Mouse (Mus musculus) lung, embryonic 15.5 days (tissue): ENCODE data around the gene Thap11. TPM values are rescaled to one million over a fixed set of nuclear protein-coding genes. Genes with fewer than 3 reads are reported as not detected.

Experiments
- ATAC-seq: fragments of 200-750 bp; cut with Nextera tagmentation; 2 replicates; pipeline ENCODE4 v1.8.0; 2017; ENCODE audit warnings: moderate number of reproducible peaks, borderline replicate concordance; ENCODE audit not compliant: low FRiP score, low TSS enrichment; ENCODE audit errors: extremely low read depth
- H3K27ac ChIP-seq: fragments of 300-500 bp; sonication (generic); 2 replicates; pipeline ENCODE4 v1.5.1; 2015; ENCODE audit warnings: moderate library complexity, mild to moderate bottlenecking, inconsistent platforms
- H3K27me3 ChIP-seq: fragments of 300-500 bp; sonication (generic); 2 replicates; pipeline ENCODE4 v1.6.1; 2015; ENCODE audit warnings: inconsistent platforms
- H3K36me3 ChIP-seq: fragments of 300-500 bp; sonication (generic); 2 replicates; pipeline ENCODE4 v1.6.1; 2015; ENCODE audit warnings: inconsistent platforms
- H3K4me1 ChIP-seq: fragments of 300-500 bp; sonication (generic); 2 replicates; pipeline ENCODE4 v1.6.1; 2015; ENCODE audit warnings: inconsistent platforms
- H3K4me2 ChIP-seq: fragments of 300-500 bp; sonication (generic); 2 replicates; pipeline ENCODE4 v1.6.1; 2015; ENCODE audit warnings: inconsistent platforms, mild to moderate bottlenecking, moderate library complexity
- H3K4me3 ChIP-seq: fragments of 300-500 bp; sonication (generic); 2 replicates; pipeline ENCODE4 v1.5.1; 2015; ENCODE audit warnings: mild to moderate bottlenecking, inconsistent platforms
- H3K9ac ChIP-seq: fragments of 300-500 bp; sonication (generic); 2 replicates; pipeline ENCODE4 v1.6.1; 2015; ENCODE audit warnings: inconsistent platforms
- H3K9me3 ChIP-seq: fragments of 300-500 bp; sonication (generic); 2 replicates; pipeline ENCODE4 v1.6.1; 2016; ENCODE audit warnings: inconsistent platforms
- WGBS: fragments of 180-500 bp; shearing (Covaris S2); methylation state at CpG from one replicate; pipeline ENCODE4 v1.1.7; 2015; 5-methylcytosine and 5-hydroxymethylcytosine counted together
- polyA plus RNA-seq: library from polyadenylated mRNA; unstranded; fragments of >200 nt; fragmentation: Nextera tagmentation; extraction: Ambion mirVana; gene quantifications from 2 replicates; pipeline ENCODE4 v1.2.1, GENCODE M21; 2015

Gene Thap11
- polyA plus RNA-seq = 67.9 and 68.2 TPM in 2 replicates

DNA sequence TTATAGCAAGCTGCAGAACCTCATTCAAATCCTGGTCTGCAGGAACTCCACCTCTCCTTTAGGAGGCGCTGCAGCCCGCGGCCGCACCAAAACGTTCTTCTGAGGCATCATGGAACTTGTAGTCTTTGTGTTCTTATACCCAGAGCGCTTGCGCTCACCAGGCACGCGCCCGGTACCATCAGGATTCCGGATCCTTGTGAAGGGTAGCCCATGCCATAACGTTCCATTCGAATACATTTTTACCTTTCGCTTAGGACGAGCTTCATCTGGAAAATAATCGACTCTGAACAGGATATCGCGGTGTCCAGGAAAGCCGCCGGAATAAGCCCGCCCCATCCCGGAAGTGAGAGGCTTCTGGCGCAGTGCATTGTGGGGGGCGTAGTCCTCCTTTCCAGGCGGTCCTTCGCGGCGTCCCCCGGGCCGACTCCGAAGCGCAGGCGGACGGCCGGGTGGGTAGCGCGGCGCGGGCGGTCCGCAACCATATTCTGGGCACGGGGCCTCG is at the start of gene Thap11:
Thap11 (plus strand) TSS at position 418 of the 502 bp plus-strand sequence.
- Histone ChIP-seq H3K4me2 (peak within 1 kb of the TSS; percentile 92), H3K4me3 (peak within 1 kb of the TSS; percentile 94), H3K27me3 (no peaks in the 10 kb centered on the region), H3K9me3 (no peaks in the 10 kb centered on the region), H3K36me3 (no peaks in the 10 kb centered on the region), H3K4me1 (peaks cover 49% of the 10 kb centered on the region), H3K9ac (peak within 1 kb of the TSS; percentile 86), H3K27ac (peak within 1 kb of the TSS; percentile 73)
- WGBS = under 1% methylated on average over 43 of the region's 43 CpGs
- peak; percentile 91 for ATAC-seq

DNA sequence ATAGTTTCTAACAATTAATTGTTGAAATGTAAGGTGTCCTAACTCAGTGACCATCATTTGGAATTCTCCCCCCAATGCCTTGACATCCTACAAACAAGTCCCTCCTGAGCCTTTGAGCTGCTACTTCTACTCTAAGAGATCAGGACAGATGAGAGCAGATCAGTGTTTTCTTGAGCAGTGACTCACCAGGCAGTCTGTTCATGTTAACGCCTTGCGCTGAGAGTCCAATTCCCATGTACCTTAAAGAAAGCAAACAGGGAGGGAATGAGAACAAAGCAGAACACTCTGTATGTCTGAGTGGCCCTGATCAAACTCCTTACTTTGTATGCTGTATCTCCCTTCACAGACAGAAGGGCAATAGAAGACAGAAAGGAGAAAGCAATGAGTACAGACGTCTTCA is 49.6 kb upstream of the Thap11 start:
- peaks cover 10% of the 10 kb centered on the region for H3K36me3 ChIP-seq
- peaks cover 16% of the 10 kb centered on the region for H3K4me1 ChIP-seq
- no peak overlapping the region for H3K4me3 ChIP-seq
- no peak overlapping the region for H3K9ac ChIP-seq
- no peak overlapping the region for H3K27ac ChIP-seq
- WGBS = 68% methylated on average over 3 of the region's 3 CpGs
- no peaks in the 10 kb centered on the region for H3K9me3 ChIP-seq
- H3K27me3 ChIP-seq = no peaks in the 10 kb centered on the region
- no peak overlapping the region for H3K4me2 ChIP-seq
- no peak for ATAC-seq

DNA sequence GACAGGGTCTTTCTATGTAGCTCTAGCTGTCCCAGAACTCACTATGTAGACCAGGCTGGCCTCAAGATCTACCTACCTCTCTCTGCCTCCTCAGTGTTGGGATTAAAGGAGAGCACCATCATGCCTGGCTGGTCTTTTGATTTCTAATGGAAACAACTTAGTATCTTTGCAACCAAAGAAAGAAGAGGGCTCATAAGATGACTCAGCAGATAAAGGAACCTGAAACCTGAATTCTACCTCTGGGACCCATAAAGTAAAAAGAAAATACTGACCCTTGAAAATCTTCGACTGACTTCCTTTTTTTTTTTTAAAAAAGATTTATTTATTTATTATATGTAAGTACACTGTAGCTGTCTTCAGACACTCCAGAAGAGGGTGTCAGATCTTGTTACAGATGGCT is 49.0 kb upstream of the Thap11 start:
- no peak overlapping the region for H3K27ac ChIP-seq
- ATAC-seq = no peak
- H3K36me3 ChIP-seq = peaks cover 10% of the 10 kb centered on the region

DNA sequence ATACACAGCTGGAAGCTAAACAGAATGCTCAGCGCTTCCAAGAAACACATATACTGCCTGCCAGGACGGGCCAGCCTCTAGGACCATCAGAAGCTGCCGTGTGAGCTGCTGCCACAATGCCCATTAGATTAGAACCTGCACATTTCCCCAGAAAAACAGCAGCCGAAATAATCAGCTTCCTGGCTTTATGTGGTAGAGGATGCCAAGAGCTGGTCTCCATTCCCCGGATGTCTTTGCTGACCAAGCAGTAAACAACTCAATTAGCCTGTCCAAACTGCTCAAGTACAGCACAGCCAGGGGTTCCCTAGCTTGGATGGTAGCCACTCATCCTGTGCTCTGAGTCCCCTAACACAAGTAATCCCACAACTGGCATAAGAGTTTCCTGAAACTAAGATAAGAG is 47.2 kb upstream of the Thap11 start:
- H3K36me3 ChIP-seq = peaks cover 17% of the 10 kb centered on the region
- H3K9ac ChIP-seq = no peak overlapping the region
- H3K4me2 ChIP-seq = no peak overlapping the region
- WGBS = 68% methylated on average over 5 of the region's 5 CpGs
- H3K27me3 ChIP-seq = no peaks in the 10 kb centered on the region
- no peak overlapping the region for H3K4me3 ChIP-seq
- H3K9me3 ChIP-seq = no peaks in the 10 kb centered on the region
- no peak for ATAC-seq
- H3K4me1 ChIP-seq = peaks cover 16% of the 10 kb centered on the region
- peak overlapping the region; percentile 25; the same call in 1 of the 2 replicates for H3K27ac ChIP-seq

More for the DNA sequence above, 49.0 kb upstream of the Thap11 start:
- Histone ChIP-seq H3K9ac (no peak overlapping the region), H3K27me3 (no peaks in the 10 kb centered on the region), H3K4me1 (peaks cover 14% of the 10 kb centered on the region), H3K4me3 (no peak overlapping the region), H3K9me3 (no peaks in the 10 kb centered on the region), H3K4me2 (no peak overlapping the region)
- WGBS = 78% methylated on average over 1 of the region's 1 CpGs

DNA sequence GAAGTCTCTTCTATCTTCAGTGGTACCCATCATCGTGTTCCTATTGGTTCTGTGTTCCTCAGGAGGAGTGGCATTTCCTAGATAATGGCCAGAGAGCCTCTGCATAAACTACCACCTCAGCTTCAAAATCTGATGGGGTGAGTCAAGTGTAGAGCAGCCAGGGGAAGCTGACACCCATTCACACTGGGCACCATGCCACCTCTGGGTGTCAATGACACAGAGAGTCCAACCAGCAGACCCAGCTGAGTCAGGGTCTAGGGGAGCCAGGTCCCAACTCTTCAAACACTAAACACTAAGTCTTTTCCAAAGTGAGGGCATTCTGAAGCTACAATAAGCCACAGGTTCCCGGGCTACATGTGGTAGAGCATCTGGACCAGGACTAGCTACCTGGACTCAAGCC is 46.5 kb upstream of the Thap11 start:
- no peak overlapping the region for H3K4me2 ChIP-seq
- H3K9ac ChIP-seq = no peak overlapping the region
- H3K4me3 ChIP-seq = no peak overlapping the region
- peaks cover 16% of the 10 kb centered on the region for H3K4me1 ChIP-seq
- H3K27ac ChIP-seq = no peak overlapping the region
- no peaks in the 10 kb centered on the region for H3K27me3 ChIP-seq
- H3K36me3 ChIP-seq = peaks cover 19% of the 10 kb centered on the region
- ATAC-seq = no peak
- no peaks in the 10 kb centered on the region for H3K9me3 ChIP-seq
- WGBS = 87% methylated on average over 2 of the region's 2 CpGs

DNA sequence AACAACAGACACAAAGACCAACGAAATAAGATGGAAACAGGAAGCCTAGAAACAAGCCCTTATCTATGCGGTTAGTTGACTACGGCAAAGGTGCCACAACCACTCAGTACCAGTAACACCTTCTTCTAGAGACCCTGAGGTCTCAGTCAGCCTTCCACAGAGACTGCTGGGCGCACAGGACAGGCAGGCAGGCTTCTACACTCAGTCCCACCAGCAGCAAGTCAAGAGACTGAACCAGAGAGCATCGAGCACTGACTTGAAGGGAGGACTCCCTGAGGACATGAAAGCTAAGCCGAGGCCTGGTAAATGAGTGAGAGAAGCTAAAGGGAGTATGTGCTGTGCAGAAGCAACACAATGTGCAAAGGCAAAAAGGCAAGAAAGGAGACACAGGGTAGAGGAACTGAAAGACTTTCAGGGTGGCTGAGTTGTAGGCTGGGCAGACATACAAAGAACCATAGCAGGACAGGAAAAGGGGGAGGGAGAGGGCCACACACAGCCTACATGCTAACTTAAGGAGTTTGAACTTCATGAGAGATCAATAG is 44.6 kb upstream of the Thap11 start:
- peaks cover 16% of the 10 kb centered on the region for H3K4me1 ChIP-seq
- H3K4me3 ChIP-seq = no peak overlapping the region
- no peak overlapping the region for H3K27ac ChIP-seq
- H3K36me3 ChIP-seq = peaks cover 11% of the 10 kb centered on the region; the same call in 1 of the 2 replicates
- H3K4me2 ChIP-seq = no peak overlapping the region
- H3K9me3 ChIP-seq = no peaks in the 10 kb centered on the region
- 81% methylated on average over 6 of the region's 6 CpGs for WGBS
- no peaks in the 10 kb centered on the region for H3K27me3 ChIP-seq
- ATAC-seq = no peak
- H3K9ac ChIP-seq = no peak overlapping the region

DNA sequence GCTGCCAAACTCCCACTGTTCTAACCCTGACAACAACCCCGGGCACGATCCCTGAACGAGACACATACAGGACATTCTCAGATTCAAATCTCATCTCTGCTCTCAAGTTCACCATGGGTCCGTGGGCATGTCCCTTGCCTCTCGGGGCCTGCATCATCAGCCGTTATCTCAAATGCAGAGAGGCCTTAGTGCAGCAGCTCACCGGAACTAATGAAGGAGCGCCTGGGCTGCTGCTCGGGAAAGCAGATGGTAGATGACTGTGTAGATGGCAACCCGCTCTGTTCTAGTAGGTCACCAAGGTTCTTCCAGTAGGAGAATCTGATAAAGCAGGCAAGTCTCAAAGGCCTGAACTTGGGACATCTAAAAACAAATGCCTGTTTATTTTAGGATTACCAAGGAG is 43.9 kb upstream of the Thap11 start:
- no peak overlapping the region for H3K4me2 ChIP-seq
- no peak for ATAC-seq
- WGBS = 87% methylated on average over 10 of the region's 10 CpGs

DNA sequence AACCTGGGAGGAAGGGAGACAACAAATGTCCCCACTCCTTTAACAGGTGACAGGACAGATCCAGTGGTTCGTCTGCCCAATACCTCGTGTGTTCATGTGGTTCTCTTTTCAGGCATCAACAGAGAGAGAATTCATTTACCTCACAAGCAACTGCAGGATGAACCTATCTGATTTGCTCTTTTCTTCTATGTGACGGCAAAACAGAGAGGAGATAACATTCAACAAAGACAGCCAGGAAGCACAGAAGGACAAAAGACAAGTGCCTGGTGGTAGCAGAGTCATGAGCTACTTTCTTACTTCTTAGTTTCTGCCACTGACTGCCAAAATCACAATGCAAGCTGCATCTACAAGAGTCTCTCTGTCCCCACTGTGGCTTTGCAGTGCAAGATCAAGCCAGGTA is 43.4 kb upstream of the Thap11 start:
- 78% methylated on average over 3 of the region's 3 CpGs for WGBS
- Histone ChIP-seq H3K36me3 (peaks cover 11% of the 10 kb centered on the region; the same call in 1 of the 2 replicates), H3K4me1 (peaks cover 16% of the 10 kb centered on the region), H3K9ac (no peak overlapping the region), H3K4me2 (no peak overlapping the region), H3K4me3 (no peak overlapping the region), H3K27ac (no peak overlapping the region), H3K9me3 (no peaks in the 10 kb centered on the region), H3K27me3 (no peaks in the 10 kb centered on the region)
- ATAC-seq = no peak

More for the DNA sequence above, 43.9 kb upstream of the Thap11 start:
- Histone ChIP-seq H3K36me3 (peaks cover 11% of the 10 kb centered on the region; the same call in 1 of the 2 replicates), H3K9me3 (no peaks in the 10 kb centered on the region), H3K4me1 (peaks cover 16% of the 10 kb centered on the region), H3K27ac (no peak overlapping the region), H3K9ac (no peak overlapping the region), H3K4me3 (no peak overlapping the region), H3K27me3 (no peaks in the 10 kb centered on the region)

DNA sequence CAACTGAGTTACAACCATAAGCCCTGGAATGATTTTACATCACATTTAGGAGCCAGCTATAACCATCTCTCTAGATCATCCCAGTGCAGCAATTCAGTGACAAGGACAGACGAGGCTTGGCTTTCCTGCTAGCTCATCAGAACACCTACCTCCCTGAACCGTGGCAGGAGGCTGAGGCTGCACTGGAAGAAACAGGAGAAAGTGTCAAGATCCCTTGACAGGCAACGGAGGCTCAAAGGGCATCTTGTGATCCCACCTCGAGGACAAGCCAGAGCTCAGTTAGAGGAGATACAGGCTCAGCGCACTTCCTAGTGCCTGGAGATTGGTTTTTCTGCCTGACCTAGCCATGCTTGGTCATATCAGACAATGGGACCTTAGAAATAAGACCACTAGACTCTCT is 42.4 kb upstream of the Thap11 start:
- ATAC-seq = no peak
- Histone ChIP-seq H3K27ac (no peak overlapping the region), H3K4me3 (no peak overlapping the region), H3K9me3 (no peaks in the 10 kb centered on the region), H3K4me1 (peaks cover 16% of the 10 kb centered on the region), H3K36me3 (peaks cover 11% of the 10 kb centered on the region; the same call in 1 of the 2 replicates), H3K9ac (no peak overlapping the region), H3K4me2 (no peak overlapping the region), H3K27me3 (no peaks in the 10 kb centered on the region)
- 80% methylated on average over 5 of the region's 5 CpGs for WGBS

DNA sequence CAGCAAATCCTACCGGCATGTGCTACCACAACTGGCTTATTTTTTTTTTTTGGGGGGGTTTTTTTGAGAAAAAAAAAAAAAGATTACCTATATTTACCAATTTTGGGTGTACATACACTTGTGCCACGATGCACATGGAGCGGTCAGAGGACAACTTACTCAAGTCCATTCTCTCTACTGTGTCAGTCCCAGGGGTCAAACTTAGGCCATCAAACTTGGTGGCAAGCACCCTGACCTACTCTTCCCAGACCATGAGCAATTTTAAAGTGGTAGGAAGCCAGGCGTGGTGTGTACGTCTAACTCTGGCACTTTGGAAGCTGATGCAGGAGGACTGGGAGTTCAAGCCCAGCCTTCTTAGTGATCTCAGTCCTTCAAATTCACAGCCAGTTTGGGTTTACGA is 41.7 kb upstream of the Thap11 start:
- ATAC-seq = no peak
- Histone ChIP-seq H3K27ac (no peak overlapping the region), H3K9me3 (no peaks in the 10 kb centered on the region), H3K4me2 (no peak overlapping the region), H3K4me3 (no peak overlapping the region), H3K4me1 (peaks cover 9% of the 10 kb centered on the region), H3K36me3 (peaks cover 14% of the 10 kb centered on the region), H3K9ac (no peak overlapping the region), H3K27me3 (no peaks in the 10 kb centered on the region)
- 91% methylated on average over 6 of the region's 6 CpGs for WGBS

DNA sequence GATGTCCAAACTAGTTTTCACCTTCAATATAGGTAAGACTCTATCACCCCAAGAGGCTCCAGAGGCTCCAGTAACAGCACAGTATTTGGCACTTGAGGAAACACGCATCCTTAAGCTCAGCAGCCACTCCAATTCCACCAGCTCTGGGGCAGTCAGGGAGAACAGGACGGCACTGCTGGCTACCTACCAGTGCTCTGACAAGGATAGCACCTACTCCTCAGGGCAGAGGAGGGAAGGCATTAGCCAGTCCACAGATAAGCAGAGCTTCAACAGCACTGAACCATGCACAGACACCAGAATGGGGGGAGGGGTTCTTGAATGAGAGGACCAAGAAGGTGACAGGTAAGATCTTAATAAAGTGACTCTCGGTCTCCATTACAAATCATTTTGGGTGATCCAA is 35.3 kb upstream of the Thap11 start:
- no peaks in the 10 kb centered on the region for H3K9me3 ChIP-seq
- H3K27me3 ChIP-seq = no peaks in the 10 kb centered on the region
- H3K36me3 ChIP-seq = peaks cover 36% of the 10 kb centered on the region
- no peak overlapping the region for H3K27ac ChIP-seq
- H3K4me2 ChIP-seq = no peak overlapping the region
- WGBS = 88% methylated on average over 3 of the region's 3 CpGs
- ATAC-seq = no peak
- H3K9ac ChIP-seq = no peak overlapping the region
- H3K4me3 ChIP-seq = no peak overlapping the region
- H3K4me1 ChIP-seq = no peaks in the 10 kb centered on the region

DNA sequence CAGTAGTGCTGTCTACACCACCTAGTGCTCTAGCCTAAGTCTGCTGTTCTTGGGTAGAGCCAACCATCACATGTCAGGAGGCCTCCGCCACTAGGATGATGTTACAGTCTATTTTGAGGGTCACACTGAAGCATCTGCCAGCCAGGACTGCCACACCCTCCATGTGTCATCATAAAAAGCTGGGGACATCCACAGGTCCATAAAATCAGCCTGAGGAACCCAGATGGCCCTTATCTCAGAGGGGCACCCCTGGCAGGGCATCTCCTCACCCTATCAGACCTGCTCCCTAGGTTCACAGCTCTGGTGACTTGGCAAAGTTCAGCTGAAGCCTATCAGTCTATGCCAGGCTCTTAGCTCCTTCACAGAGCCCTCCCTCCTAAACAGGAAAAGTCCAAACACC is 34.0 kb upstream of the Thap11 start:
- whole genome bisulfite sequencing = 100% methylated on average over 1 of the region's 1 CpGs
- peaks cover 7% of the 10 kb centered on the region for H3K4me1 ChIP-seq

More for the DNA sequence above, 34.0 kb upstream of the Thap11 start:
- Histone ChIP-seq H3K4me3 (no peak overlapping the region), H3K4me2 (no peak overlapping the region), H3K36me3 (peaks cover 41% of the 10 kb centered on the region), H3K9ac (no peak overlapping the region), H3K27ac (no peak overlapping the region), H3K9me3 (no peaks in the 10 kb centered on the region), H3K27me3 (no peaks in the 10 kb centered on the region)
- ATAC-seq = peak; percentile 79; the same call in 1 of the 2 replicates
